Mouse (Mus musculus) kidney, embryonic 15.5 days (tissue): Measurements from ENCODE around the gene Cbarp. TPM values are rescaled to one million over a fixed set of nuclear protein-coding genes. Genes with fewer than 3 reads are reported as not detected.

Source experiments
- ATAC-seq: fragments of 200-750 bp; cut with Nextera tagmentation; replicated peaks from 2 replicates; pipeline ENCODE4 v1.8.0; 2017; ENCODE audit warnings: moderate TSS enrichment; ENCODE audit not compliant: low FRiP score
- H3K27ac ChIP-seq: fragments of 300-500 bp; sonication (generic); 2 replicates; pipeline ENCODE4 v1.5.1; 2015; ENCODE audit warnings: mild to moderate bottlenecking, inconsistent platforms
- H3K27me3 ChIP-seq: fragments of 300-500 bp; sonication (generic); 2 replicates; pipeline ENCODE4 v1.6.1; 2015; ENCODE audit warnings: inconsistent platforms
- H3K36me3 ChIP-seq: fragments of 300-500 bp; sonication (generic); 2 replicates; pipeline ENCODE4 v1.6.1; 2015; ENCODE audit warnings: inconsistent platforms
- H3K4me1 ChIP-seq: fragments of 300-500 bp; sonication (generic); 2 replicates; pipeline ENCODE4 v1.6.1; 2015; ENCODE audit warnings: inconsistent platforms
- H3K4me2 ChIP-seq: fragments of 300-500 bp; sonication (generic); 2 replicates; pipeline ENCODE4 v1.6.1; 2015; ENCODE audit warnings: moderate library complexity, mild to moderate bottlenecking, inconsistent platforms
- H3K4me3 ChIP-seq: fragments of 300-500 bp; sonication (generic); replicated peaks from 2 replicates; pipeline ENCODE4 v1.5.1; 2015; ENCODE audit warnings: mild to moderate bottlenecking, inconsistent platforms
- H3K9ac ChIP-seq: fragments of 300-500 bp; sonication (generic); 2 replicates; pipeline ENCODE4 v1.6.1; 2015; ENCODE audit warnings: mild to moderate bottlenecking, inconsistent platforms
- H3K9me3 ChIP-seq: fragments of 300-500 bp; sonication (generic); replicated peaks from 2 replicates; pipeline ENCODE4 v1.6.1; 2016; ENCODE audit warnings: inconsistent platforms
- WGBS: fragments of 180-500 bp; shearing (Covaris S2); methylation state at CpG from one replicate; pipeline ENCODE4 v1.1.7; 2015; ENCODE audit warnings: mixed read lengths; 5-methylcytosine and 5-hydroxymethylcytosine counted together
- polyA plus RNA-seq: library from polyadenylated mRNA; unstranded; fragments of >200 nt; fragmentation: Nextera tagmentation; extraction: Ambion mirVana; gene quantifications from 2 replicates; pipeline ENCODE4 v1.2.1, GENCODE M21; 2015

Gene Cbarp
- polyA plus RNA-seq, 1 experiment from 2014 or later = 5.7 TPM

DNA sequence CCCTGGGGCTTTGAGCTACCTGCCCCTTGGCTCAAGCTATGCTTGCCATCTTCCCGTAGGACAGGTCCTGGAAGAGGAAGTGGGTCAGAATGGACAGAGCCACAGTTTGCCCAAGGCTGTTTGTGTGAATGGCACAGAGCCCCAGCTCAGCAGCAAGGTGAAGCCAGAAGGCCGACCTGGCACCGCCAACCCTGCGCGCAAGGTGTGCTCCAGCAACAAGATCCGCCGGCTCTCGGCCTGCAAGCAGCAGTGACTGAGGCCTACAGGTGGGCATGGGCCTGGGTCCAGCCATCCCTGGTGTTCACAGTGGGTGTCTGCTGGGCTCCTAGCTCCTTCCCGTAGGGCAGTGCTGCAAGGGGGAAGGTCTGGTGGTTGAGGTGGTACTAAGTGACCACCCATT, 10.8 kb downstream of the Cbarp start:
- H3K4me1 ChIP-seq = peaks cover 38% of the 10 kb centered on the region
- 89% methylated on average over 9 of the region's 9 CpGs for WGBS
- no peak overlapping the region for H3K9ac ChIP-seq
- peak overlapping the region; percentile 49 for H3K27ac ChIP-seq
- no peak overlapping the region for H3K4me2 ChIP-seq
- no peaks in the 10 kb centered on the region for H3K9me3 ChIP-seq
- H3K27me3 ChIP-seq = no peaks in the 10 kb centered on the region
- no peak overlapping the region for H3K4me3 ChIP-seq
- no peak for ATAC-seq
- H3K36me3 ChIP-seq = peaks cover 95% of the 10 kb centered on the region

- Histone ChIP-seq H3K27ac (no peak overlapping the region), H3K4me3 (no peak overlapping the region), H3K27me3 (no peaks in the 10 kb centered on the region), H3K36me3 (peaks cover 100% of the 10 kb centered on the region), H3K4me2 (no peak overlapping the region), H3K9me3 (no peaks in the 10 kb centered on the region), H3K4me1 (peaks cover 34% of the 10 kb centered on the region), H3K9ac (no peak overlapping the region)
- WGBS = 92% methylated on average over 8 of the region's 8 CpGs
- no peak for ATAC-seq
Observed at GRCm38 (mm10) chr10:80127920-80128319, 12.7 kb downstream of the Cbarp start.

GRCm38 (mm10) chr10:80123932-80124562, 16.6 kb downstream of the Cbarp start:
- WGBS = 88% methylated on average over 9 of the region's 9 CpGs
- ATAC-seq = no peak
- no peak overlapping the region for H3K27ac ChIP-seq
- H3K36me3 ChIP-seq = peaks cover 100% of the 10 kb centered on the region
- H3K4me1 ChIP-seq = peaks cover 9% of the 10 kb centered on the region
- H3K4me3 ChIP-seq = no peak overlapping the region
- H3K9ac ChIP-seq = no peak overlapping the region
- no peaks in the 10 kb centered on the region for H3K9me3 ChIP-seq
- H3K4me2 ChIP-seq = no peak overlapping the region
- no peaks in the 10 kb centered on the region for H3K27me3 ChIP-seq

DNA sequence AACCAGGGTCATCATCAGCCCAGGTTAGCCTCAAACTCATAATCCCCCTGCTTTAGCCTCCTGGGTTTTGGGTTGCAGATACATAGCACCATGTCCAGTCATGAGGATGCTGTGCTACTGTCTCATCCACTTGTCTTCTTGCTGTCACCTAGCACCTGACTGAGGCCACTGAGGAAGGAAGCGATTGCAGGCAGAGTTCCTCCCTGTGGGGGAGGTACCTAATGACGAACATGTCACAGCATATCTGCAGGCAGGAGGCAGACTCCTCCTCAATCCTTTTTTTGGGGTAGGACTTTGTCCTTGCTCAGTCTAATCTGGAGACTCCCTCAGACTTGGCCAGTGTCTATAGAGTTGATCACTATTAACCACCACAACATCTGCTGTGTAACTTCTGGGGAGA, 19.0 kb downstream of the Cbarp start:
- Histone ChIP-seq H3K27me3 (no peaks in the 10 kb centered on the region), H3K9ac (no peak overlapping the region), H3K4me1 (peaks cover 33% of the 10 kb centered on the region), H3K4me3 (no peak overlapping the region), H3K4me2 (no peak overlapping the region), H3K9me3 (no peaks in the 10 kb centered on the region), H3K27ac (no peak overlapping the region), H3K36me3 (peaks cover 88% of the 10 kb centered on the region)
- WGBS = 69% methylated on average over 2 of the region's 2 CpGs
- ATAC-seq = no peak

DNA sequence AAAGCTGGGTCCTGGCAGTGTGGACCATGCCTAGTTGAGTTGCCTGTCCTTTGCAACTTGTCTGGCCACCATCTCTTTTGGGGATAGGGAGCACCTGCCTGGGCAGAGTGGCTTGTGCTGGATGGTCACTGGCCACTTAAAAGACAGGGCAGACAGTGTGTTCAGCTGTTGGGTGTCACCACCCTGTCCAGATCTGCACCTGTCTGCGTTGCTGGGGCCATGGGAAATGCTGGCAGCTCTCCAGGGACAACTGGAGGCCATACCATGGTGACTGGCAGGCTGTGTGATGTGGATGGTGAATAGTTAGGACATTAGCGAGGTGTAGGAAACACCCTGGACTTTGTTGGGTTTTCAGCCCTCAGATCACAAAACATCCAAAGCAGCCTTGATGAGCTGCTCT, 20.5 kb downstream of the Cbarp start:
- H3K4me3 ChIP-seq = no peak overlapping the region
- H3K9ac ChIP-seq = 0 out of 2 replicates have a peak overlapping the region, but pooled peaks have one; percentile 8
- H3K27me3 ChIP-seq = no peaks in the 10 kb centered on the region
- 77% methylated on average over 2 of the region's 2 CpGs for WGBS
- no peak overlapping the region for H3K4me2 ChIP-seq
- no peak overlapping the region for H3K27ac ChIP-seq
- H3K36me3 ChIP-seq = peaks cover 74% of the 10 kb centered on the region
- H3K9me3 ChIP-seq = no peaks in the 10 kb centered on the region
- H3K4me1 ChIP-seq = peaks cover 35% of the 10 kb centered on the region
- ATAC-seq = no peak

- H3K9ac ChIP-seq = peak overlapping the region; percentile 29; the same call in 1 of the 2 replicates
- H3K9me3 ChIP-seq = no peaks in the 10 kb centered on the region
- WGBS = 85% methylated on average over 6 of the region's 6 CpGs
- no peak overlapping the region for H3K27ac ChIP-seq
- H3K27me3 ChIP-seq = no peaks in the 10 kb centered on the region
- H3K4me3 ChIP-seq = peak overlapping the region; percentile 74
- no peak for ATAC-seq
- H3K4me2 ChIP-seq = peak overlapping the region; percentile 93
- peaks cover 58% of the 10 kb centered on the region for H3K36me3 ChIP-seq
- peaks cover 46% of the 10 kb centered on the region for H3K4me1 ChIP-seq
Observed at GRCm38 (mm10) chr10:80118552-80118951, 22.1 kb downstream of the Cbarp start.

GRCm38 (mm10) chr10:80117736-80118135, 22.9 kb downstream of the Cbarp start:
- H3K9ac ChIP-seq = peak overlapping the region; percentile 92
- H3K36me3 ChIP-seq = peaks cover 49% of the 10 kb centered on the region
- WGBS = 45% methylated on average over 1 of the region's 1 CpGs
- H3K4me3 ChIP-seq = peak overlapping the region; percentile 74
- no peaks in the 10 kb centered on the region for H3K27me3 ChIP-seq
- H3K4me1 ChIP-seq = peaks cover 46% of the 10 kb centered on the region
- ATAC-seq = no peak
- H3K9me3 ChIP-seq = no peaks in the 10 kb centered on the region
- peak overlapping the region; percentile 93 for H3K4me2 ChIP-seq
- H3K27ac ChIP-seq = 0 out of 2 replicates have a peak overlapping the region, but pooled peaks have one; percentile 48

DNA sequence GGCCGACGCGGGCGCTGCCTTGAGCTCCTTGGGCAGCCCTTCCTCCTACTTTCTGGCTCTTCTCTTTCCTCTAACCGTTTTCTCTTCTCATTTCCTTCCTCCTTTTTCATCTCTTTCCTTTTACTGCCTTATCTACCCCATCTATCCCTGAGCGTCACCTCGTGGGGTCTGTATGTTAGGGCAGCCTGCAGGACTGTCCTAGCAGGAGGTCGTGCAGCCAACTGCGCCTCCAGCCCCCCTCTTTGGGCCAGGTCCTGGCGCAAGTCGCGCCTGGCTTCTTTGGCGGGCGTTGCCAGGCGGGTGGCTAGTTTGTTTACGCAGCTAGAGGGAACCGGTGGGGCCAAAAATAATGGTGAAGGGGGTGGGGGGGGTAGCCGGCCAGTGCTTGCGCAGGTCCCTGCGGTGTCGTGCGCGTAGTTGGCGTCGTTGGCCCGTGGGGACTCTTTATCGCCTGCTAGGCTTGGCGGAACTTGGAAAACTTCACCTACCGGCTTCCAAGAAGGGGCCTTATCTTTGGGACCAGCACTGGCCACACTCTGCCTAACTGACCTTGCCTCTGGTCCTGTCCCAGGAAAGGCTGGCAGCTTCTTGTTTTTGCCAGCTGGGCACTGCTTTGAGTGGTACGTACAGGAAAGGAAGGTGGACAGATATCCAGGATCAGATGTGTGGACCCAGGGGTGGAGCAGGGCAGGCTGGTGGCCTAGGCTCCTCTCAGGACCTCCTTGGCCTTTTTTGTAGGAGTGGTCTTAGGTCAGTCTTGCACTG, 23.5 kb downstream of the Cbarp start:
- peak overlapping the region; percentile 48; the same call in 1 of the 2 replicates for H3K27ac ChIP-seq

GRCm38 (mm10) chr10:80116563-80116926, 24.1 kb downstream of the Cbarp start:
- peak overlapping the region; percentile 92 for H3K9ac ChIP-seq
- peaks cover 38% of the 10 kb centered on the region for H3K36me3 ChIP-seq
- under 1% methylated on average over 27 of the region's 27 CpGs for WGBS
- peaks cover 46% of the 10 kb centered on the region for H3K4me1 ChIP-seq
- H3K4me2 ChIP-seq = peak overlapping the region; percentile 93
- peak overlapping the region; percentile 48; the same call in 1 of the 2 replicates for H3K27ac ChIP-seq
- no peaks in the 10 kb centered on the region for H3K27me3 ChIP-seq
- peak overlapping the region; percentile 74 for H3K4me3 ChIP-seq
- H3K9me3 ChIP-seq = no peaks in the 10 kb centered on the region
- ATAC-seq = no peak

More for the DNA sequence above, 23.5 kb downstream of the Cbarp start:
- 4% methylated on average over 30 of the region's 30 CpGs for WGBS
- Histone ChIP-seq H3K4me3 (peak overlapping the region; percentile 74), H3K36me3 (peaks cover 43% of the 10 kb centered on the region), H3K4me1 (peaks cover 46% of the 10 kb centered on the region), H3K9ac (peak overlapping the region; percentile 92), H3K4me2 (peak overlapping the region; percentile 93), H3K27me3 (no peaks in the 10 kb centered on the region), H3K9me3 (no peaks in the 10 kb centered on the region)
- ATAC-seq = no peak

DNA sequence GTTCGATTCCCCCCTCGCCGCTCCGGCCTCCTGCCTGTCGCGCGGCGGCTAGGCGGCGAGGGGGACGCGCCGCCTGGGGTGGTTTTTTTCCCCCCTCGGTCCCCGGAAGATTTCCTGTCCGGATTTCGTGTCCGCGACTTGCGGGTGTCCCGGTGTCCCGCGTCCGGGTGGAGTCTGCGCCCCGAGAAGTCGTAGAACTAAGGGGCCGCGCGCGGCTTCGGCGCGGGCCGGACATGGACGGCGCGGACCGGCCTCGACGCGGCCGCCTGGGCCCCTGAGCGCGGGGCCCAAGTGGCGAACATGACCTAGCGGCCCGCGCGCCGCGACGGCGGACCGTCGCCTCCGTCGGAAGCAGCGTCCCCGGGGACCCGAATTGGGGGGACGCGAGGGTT, 24.7 kb downstream of the Cbarp start:
- peak overlapping the region; percentile 90 for H3K27ac ChIP-seq
- peaks cover 46% of the 10 kb centered on the region for H3K4me1 ChIP-seq
- H3K9me3 ChIP-seq = no peaks in the 10 kb centered on the region
- no peak for ATAC-seq
- no peaks in the 10 kb centered on the region for H3K27me3 ChIP-seq
- peak overlapping the region; percentile 74 for H3K4me3 ChIP-seq
- peak overlapping the region; percentile 92 for H3K9ac ChIP-seq
- H3K4me2 ChIP-seq = peak overlapping the region; percentile 93
- under 1% methylated on average over 63 of the region's 63 CpGs for WGBS
- peaks cover 32% of the 10 kb centered on the region for H3K36me3 ChIP-seq

- no peaks in the 10 kb centered on the region for H3K9me3 ChIP-seq
- H3K27ac ChIP-seq = peak within 1 kb of the TSS; percentile 94
- H3K4me2 ChIP-seq = peak within 1 kb of the TSS; percentile 93
- peak within 1 kb of the TSS; percentile 92 for H3K9ac ChIP-seq
- under 1% methylated on average over 70 of the region's 70 CpGs for WGBS
- ATAC-seq = peak; percentile 98
- H3K4me1 ChIP-seq = peaks cover 45% of the 10 kb centered on the region
- H3K36me3 ChIP-seq = peaks cover 26% of the 10 kb centered on the region
- no peaks in the 10 kb centered on the region for H3K27me3 ChIP-seq
- H3K4me3 ChIP-seq = peak within 1 kb of the TSS; percentile 74
Observed at GRCm38 (mm10) chr10:80115290-80115943, 25.2 kb downstream of the Cbarp start, which contains the start of gene Stk11. TSS of gene Stk11 (plus strand) at chr10:80115803.
